Mouse (Mus musculus) thymus, postnatal 25 days (tissue): ENCODE data around the gene Tmem212.
"Not testable (repeated sequence)": the region's sequence is repeated elsewhere in the genome, so short reads cannot be mapped to it uniquely, and the experiment has no call there.

Experiments used
- DNase-seq: peaks from one replicate; pipeline ENCODE4 v3.0.0; 2022

Tmem212 gene

GRCm38 (mm10) chr3:27896318-27896892 lies at the start of gene Tmem212:
Gene Tmem212 (minus strand): TSS chr3:27896368.
- DNase-seq: no peak

- not testable (repeated sequence) for DNase-seq
Observed at GRCm38 (mm10) chr3:27945397-27945796, 49.2 kb upstream of the Tmem212 start.

- DNase-seq: no peak
Observed at GRCm38 (mm10) chr3:27942991-27943390, 46.8 kb upstream of the Tmem212 start.

- no peak for DNase-seq
Observed at GRCm38 (mm10) chr3:27941634-27942033, 45.5 kb upstream of the Tmem212 start.

- peak; percentile 5 for DNase-seq
Observed at GRCm38 (mm10) chr3:27938381-27939323, 42.5 kb upstream of the Tmem212 start, which contains the start of gene Pld1. Gene Pld1 (plus strand): TSS chr3:27938695.

- DNase-seq: no peak
Observed at GRCm38 (mm10) chr3:27937144-27938110, 41.3 kb upstream of the Tmem212 start.

- DNase-seq: no peak
Observed at GRCm38 (mm10) chr3:27936731-27937130, 40.6 kb upstream of the Tmem212 start.

- DNase-seq: no peak
Observed at GRCm38 (mm10) chr3:27935644-27936043, 39.5 kb upstream of the Tmem212 start.

- DNase-seq: no peak
Observed at GRCm38 (mm10) chr3:27932391-27932790, 36.2 kb upstream of the Tmem212 start.

- DNase-seq: no peak
Observed at GRCm38 (mm10) chr3:27929219-27929618, 33.1 kb upstream of the Tmem212 start.

GRCm38 (mm10) chr3:27924037-27924436 lies 27.9 kb upstream of the Tmem212 start:
- no peak for DNase-seq

- no peak for DNase-seq
Observed at GRCm38 (mm10) chr3:27921268-27922020, 25.3 kb upstream of the Tmem212 start.

- no peak for DNase-seq
Observed at GRCm38 (mm10) chr3:27918656-27919436, 22.7 kb upstream of the Tmem212 start.

GRCm38 (mm10) chr3:27909016-27909415 lies 12.8 kb upstream of the Tmem212 start:
- no peak for DNase-seq

- DNase-seq: no peak
Observed at GRCm38 (mm10) chr3:27908316-27908715, 12.1 kb upstream of the Tmem212 start.

GRCm38 (mm10) chr3:27907301-27907700 lies 11.1 kb upstream of the Tmem212 start:
- no peak for DNase-seq

- no peak for DNase-seq
Observed at GRCm38 (mm10) chr3:27906647-27907209, 10.6 kb upstream of the Tmem212 start.

- DNase-seq: no peak
Observed at GRCm38 (mm10) chr3:27904659-27905330, 8.6 kb upstream of the Tmem212 start.

- DNase-seq: peak; percentile 9
Observed at GRCm38 (mm10) chr3:27901846-27902245, 5.7 kb upstream of the Tmem212 start.

GRCm38 (mm10) chr3:27899012-27899726 lies 3.0 kb upstream of the Tmem212 start:
- DNase-seq: no peak
